Mouse (Mus musculus) heart, adult 18-20 months (tissue): ENCODE results near the gene Psen2. TPM values are rescaled to one million over a fixed set of nuclear protein-coding genes. Genes with fewer than 3 reads are reported as not detected.

Source experiments
- DNase-seq, 2 experiments: peaks; one replicate each; pipeline ENCODE4 v3.0.0; 2021 to 2022; ENCODE audit warnings: mixed read lengths in 1 of 2
- total RNA-seq, 2 experiments: library from RNA; stranded (reverse); gene quantifications; 2 replicates each; pipeline ENCODE4 v1.2.3; 2021

The Psen2 gene
- total RNA-seq, 2 experiments from 2014 or later: 12.1 to 16.3 TPM

DNA sequence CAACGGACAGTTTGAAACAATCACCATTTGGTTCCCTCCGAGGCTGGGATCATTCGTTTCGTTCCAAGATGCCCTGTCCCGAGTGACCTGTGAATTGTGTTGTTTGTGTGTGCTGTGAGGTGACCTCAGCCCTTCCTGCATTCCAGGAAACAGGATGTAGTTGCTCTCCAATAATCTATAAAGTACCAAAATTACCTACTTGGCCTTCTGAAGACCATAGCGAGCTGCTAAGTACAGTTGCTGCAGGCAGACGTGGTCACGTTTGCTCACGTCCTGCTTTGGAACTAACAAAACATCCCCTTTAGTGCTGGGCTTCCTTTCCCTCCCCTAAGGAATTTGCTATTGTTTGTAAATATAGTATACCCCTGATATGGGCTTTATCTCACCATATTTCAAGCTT is 14.3 kb upstream of the Psen2 start:
- DNase-seq: peak; percentile 44 to 79

DNA sequence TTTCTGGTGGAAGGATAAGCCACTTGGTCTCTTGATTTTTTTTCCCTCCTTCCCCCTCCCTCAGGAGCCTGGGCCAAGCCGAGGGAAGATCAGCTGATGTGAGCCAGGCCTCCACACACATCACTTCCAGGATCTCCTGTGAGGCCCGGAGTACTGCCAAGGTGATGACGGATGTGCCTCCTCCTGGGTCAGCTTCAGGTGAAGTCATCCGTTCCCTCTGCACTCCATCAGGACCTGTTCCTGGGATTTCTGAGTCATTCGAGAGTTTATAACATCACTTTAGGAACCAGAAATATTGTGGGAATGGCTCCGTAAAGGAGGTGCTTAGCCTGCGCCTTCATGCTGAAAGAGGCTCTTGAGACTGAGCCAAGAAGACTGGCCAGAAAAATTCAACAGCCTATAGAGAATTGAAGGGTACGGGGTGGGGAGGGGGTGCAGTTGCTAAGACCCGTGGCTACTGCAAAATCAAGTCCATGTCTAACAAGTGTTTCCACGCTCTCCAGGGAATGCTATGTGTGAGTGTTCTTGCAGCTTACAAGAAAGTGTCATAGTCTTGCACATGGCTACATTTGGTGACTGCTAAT is 11.6 kb upstream of the Psen2 start:
- DNase-seq: peak in 1 of 2 experiments; percentile 61

DNA sequence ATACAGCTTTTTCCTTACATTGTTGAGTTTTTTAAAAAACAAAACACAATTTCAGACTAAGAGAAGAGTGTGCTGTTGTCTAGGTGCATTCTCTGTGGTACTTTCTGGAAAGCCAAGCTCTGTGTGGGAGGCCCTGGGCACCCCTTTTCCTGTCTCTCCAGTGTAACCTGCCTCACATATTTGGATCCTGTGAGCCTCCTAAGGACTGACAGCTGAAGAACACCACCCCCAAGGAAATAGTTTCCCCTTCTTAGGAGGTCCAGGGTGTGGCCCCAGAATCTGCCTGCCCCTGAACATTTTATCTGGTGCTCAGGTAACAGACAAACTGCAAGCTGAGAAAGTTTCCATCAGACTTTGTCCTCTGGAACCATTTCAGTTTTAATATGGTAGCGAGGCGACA is 5.8 kb upstream of the Psen2 start:
- no peak for DNase-seq

DNA sequence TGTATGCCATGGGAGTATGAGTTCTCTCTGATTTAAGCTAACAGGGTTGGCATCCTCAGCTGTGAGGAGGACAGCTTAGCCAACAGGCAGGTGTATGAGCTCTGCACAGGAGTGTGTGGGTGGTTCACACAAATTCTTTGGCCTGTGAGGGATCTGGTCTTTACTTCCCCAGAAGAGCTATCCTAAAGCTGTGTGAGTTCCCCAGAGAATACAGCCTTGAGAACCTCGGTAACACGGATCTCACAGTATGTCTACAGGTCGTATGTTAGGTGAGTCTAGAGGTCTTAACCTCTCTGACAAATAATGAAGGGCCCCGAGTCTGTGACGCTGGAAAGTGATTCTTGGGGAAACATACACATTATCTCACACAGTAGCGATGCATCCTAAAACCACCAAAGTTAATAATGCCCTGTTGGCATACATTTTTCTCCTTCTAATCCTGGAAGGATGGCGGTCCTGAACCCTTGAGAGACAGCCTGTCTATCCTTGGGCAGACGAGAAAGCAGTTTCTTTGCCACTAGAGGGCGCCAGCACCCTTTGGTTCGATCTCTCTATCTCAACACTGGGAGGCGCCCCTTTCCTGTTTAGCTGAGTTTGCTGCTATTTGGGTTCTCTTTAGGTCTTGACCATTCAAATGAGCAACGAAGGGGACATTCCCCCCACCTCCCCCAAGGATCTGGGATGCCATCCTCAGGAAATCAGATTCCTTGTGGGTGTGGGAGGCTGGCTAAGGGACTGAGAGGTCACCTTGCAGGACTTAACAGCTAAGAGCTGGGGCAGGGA is 5.2 kb upstream of the Psen2 start:
- peak; percentile 90 to 96 for DNase-seq

DNA sequence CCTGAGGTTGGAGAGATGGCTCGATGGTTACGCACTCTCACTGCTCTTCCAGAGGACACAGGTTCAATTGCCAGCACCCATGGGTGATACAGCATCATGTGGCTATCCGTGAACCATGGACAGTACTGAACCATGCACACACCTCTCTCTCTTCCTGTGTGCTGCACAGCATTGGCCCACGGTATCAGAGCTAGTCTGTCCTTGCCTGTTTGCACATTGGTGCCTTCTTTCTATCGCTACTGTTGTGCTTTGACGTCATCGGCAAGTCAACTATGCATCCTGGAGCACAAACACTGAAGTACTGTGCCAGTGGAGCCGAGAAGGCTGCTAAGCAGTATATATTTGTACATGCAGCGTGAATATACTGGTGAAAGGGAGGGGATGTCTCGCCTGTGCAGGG is 3.9 kb upstream of the Psen2 start:
- DNase-seq: no peak

DNA sequence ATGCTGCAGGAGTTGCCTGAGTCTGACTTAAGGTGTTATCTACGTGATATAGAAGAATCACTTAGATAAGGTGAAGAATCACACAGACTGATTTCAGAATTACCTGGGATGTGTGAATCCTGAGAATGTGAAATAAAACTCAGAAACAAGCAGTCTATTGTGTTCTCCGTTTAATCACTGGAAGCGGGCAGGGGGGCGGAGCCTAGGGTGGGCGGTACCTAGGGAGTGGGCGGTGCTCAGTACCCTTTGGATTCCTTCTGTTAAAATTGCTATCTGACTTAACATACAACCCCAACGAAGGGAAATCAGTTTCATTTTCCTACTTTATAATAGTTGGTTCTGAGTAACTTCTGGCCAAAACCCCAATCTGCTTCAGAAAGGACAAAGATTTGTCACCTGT is 2.2 kb upstream of the Psen2 start:
- peak; percentile 38 to 71 for DNase-seq

DNA sequence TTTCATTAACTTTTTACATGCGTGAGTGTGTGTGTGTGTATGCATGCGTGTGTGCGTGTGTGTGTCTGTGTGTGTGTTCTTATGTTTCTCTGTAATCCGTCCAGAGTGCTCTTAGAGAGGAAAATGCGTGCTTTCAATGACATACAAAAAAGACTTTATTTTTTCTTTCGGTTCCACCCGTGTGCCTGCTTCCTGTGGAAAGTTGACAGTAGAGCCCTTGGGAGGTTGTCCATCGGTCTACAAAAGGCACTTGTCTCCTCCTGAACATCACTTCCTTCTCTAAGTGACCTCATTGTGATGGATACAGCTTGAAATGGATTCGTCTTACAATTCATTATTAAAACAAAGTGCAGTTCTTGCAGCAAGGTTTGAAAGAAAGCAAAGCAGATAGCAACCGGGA is 1.6 kb upstream of the Psen2 start:
- no peak for DNase-seq

DNA sequence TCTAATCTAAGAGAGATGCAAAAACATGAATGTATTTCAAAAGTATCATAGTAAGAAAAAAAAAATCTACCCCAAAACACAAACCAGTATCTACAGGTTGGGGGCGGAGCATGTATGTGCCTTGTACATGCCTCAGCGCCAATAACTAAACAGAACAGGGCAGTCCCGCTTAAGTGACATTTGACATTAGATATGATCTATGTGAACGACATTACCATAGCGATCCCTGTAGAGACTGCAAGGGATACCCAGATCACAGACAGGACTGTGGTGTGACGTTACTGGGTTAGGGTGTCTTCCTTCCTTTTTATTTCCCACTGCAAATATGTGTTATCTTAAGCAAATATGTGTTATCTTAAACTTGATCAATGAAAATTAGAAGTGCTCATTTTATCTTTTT is 1.2 kb upstream of the Psen2 start:
- no peak for DNase-seq

DNA sequence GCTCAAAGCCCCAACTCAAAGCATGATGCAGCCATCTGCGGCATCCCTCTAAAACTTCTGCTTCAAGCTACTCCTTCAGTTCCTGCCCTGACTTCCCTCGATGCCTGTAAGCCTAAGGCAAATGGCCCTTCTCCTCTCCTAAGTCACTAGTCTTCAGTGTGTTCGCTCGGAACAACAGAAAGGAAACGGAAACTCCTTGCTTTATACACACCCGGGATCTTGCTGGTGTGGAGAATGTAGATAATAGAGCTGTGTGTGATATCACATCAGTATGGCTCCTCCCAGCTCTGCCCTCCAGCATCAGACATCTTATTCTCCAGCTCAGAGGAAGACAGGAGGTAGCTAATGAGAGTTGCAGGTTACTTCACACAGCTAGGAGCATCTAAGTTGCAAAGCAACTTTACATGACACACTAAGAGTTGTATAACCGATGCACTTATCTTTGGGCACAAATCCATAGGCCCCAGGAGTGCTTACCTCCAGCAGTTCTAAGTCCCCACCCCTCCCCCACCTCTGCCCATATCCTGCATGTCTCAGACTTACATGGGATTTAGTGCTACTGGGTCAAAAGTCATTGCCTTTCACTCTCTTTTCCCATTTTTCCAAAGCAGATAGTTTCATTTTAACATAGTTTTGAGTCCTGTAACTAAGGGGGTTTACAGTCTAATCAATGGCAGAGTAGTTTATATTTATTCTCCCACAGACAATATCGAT is 1.2 kb downstream of the Psen2 start:
- DNase-seq: no peak

DNA sequence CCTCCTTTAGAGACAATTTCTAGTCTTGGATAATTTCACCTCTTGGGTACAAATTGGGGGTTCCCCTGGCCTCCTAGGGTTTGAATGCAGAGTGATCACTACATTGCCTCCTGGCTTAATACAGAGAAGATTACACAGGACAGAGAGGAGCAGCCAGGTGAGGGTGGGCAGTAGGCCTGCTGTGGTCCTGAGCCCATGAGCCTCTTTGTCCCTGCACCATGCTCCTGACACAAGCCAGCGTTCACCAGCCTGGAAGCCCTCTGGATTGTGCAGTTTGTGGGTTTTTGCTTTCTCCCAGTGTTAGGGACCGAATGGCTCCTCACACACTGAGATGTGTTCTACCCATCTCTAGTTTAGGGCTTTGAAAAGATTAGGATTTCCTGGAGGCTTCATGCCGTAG is 1.8 kb downstream of the Psen2 start:
- DNase-seq: no peak

DNA sequence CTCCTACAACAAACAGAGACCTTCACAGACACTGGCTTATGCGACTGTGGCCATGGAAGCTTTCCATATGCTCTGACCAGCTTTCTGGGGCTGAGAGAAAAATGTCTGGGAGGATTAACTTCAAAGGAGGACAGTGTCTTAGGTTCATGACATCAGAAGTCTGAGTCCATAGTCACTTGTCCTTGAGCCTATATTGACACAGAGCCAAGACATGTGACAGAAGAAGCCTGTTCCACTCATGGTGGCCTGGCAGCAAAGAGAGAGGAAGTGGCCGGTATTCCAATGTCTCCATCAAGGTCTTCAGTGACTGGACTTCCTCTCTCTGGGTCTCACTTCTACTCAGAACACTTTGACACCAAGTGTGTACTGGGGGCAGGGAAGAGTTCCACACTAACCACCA is 2.4 kb downstream of the Psen2 start:
- peak in 1 of 2 experiments; percentile 37 for DNase-seq

DNA sequence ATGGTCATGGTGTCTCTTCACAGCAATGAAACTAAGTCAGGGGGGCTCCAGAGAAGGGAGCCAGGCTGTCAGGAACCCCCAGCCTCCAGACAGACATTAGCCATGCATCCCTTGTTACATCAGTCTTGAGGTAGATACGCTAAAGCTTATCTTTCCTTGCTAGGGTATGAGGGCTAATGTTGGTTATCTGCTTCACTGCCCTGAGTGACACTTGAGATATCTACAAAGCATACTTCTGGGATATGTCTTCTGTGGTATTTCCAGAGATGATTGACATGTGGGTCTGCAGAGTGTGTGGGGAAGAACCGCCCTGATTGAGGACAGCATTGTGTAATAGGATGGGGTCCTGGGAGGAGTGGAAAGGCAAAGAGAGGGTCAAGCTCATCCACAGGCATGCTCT is 3.5 kb downstream of the Psen2 start:
- no peak for DNase-seq

DNA sequence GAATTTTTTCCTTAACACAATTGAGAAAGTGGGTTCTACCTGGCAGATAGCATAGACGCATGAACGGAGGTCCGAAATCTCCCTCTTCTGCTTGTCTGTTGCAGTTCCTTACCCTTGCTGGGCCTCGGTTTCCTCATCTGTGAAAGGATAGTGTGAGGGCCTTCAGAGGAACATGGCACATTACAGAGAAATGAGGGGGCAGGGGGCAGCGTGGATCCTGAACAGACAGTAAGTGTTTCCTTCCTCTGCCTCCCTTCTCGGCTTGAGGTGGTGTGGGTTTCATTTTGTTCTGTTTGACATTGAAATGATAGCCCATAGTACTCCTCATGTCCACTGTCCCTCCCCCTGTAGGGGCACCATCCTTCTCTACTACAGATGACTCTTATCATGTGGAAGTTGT is 5.8 kb downstream of the Psen2 start:
- DNase-seq: no peak

DNA sequence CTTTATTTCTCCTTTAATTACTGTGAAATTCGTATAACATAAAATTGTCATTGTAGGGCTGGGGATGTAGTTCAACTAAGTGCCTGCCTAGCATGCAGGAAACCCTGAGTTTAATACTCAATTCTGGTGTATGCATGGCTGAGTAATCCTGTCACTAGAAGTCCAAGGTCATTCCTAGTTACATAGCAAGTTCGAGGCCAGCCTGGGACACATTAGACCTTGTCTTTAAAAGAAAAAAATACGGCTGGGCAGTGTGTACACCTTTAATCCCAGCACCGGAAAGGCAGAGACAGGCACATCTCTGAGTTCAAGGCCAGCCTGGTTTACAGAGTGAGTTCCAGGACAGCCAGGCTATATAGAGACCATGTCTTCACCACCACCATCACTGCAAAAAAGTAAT is 6.4 kb downstream of the Psen2 start:
- no peak for DNase-seq

DNA sequence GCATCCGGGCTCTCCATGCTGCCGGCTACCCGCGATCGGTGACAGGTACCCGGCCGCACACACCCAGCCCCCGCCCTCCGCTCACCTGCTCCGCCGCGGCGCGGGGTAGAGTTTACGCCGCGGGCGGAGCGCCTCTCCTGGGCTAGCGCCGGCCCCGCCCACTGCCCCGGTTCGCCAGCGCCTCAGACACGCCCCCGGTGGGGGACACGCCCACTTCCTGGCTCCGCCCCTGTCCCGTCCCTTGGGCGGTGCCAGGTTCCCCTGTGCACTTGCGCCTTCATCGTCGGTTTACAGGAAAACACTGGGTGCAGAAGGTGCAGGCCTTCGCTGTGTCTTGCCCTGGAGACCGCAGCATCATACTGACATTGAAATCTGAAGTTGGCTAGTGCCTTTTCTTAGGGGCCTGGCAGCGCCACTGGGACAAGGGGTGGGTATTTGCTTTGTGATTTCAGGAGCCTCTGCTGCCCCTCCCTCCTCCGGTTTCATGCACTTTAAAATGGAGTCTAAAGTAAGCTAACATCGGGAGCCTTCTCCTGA is 7.0 kb downstream of the Psen2 start:
- peak; percentile 97 to 98 for DNase-seq

DNA sequence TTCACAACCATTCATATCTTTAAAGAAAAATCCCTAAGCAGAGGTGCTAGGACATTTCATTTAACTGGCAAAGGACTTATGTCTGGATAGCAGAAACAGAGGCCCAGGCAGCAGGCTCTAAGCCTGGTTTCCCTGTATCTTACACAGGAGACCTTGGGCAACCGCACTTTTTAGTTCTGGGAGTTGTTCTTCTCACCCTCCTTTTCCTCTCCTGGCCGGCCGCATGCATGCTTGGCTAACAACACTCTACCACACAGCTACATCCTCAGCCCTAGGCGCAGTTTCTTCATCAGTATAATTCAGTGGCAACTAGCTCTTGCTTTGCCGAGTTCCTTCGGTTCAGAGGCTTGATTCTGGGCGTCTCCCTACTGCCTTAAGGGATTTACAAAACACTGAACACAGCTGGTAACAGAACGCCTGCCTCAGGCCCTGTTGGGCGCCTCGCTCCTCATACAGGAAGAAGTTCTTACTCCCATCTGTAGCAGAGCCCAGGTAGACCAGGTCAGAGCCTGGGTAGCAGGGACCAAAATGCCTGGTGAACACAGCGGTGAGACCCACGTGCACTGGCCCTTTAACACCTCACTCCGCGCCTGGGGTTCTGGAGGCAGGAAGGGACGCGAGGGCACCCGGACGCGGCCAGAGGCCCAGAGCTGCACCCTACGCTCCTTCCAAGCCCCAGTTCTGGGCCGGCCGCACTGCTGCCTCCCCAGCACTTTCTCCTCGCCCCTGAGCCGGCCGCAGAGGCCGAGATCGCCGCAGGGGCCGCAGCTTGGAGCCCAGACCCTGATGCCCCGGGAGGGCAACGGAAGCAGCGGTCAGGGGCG is 7.7 kb downstream of the Psen2 start:
- peak; percentile 42 to 74 for DNase-seq

DNA sequence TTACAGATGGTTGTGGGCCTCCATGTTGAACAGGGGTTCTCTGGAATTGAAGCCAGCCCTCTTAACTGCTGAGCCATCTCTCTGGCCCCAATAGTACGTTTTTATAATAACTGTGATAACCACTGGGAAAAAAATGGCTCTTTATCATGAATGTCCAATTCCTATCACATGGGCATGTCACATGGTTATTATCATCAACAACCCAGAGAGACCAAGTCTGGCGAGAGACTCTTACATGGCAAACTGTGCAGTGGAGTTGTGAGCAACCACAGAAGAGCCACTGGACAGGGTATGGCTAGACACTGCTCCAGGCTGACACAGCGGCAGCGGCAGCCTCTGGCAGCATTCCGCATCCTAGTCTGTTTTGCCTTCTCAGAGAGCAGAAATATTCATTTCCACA is 8.9 kb downstream of the Psen2 start:
- no peak for DNase-seq

DNA sequence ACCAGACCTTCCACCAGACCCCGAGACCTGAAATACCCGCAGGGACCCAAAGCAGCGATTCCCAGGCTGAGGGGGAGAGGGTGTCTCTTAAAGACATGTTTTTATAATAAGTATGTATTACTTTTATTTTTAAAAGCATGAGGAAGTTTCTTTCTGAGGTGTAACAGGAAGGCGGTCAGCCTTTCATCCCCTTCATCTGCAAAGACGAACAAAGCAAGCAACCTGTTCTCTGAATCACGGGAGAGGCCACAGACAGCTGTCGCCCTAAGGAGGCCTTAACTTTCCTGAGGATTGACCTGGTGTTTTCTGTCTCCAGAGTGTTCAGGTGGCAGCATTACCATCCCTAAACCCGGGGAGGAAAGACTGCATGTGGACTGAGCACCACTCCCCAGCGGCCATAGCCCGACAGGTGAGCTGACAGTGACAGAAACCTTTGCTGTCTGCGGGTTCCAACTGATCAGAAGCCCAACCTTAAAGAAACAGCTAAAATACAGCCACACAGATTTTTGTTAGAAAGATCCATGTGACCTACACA is 10.5 kb downstream of the Psen2 start:
- no peak for DNase-seq

DNA sequence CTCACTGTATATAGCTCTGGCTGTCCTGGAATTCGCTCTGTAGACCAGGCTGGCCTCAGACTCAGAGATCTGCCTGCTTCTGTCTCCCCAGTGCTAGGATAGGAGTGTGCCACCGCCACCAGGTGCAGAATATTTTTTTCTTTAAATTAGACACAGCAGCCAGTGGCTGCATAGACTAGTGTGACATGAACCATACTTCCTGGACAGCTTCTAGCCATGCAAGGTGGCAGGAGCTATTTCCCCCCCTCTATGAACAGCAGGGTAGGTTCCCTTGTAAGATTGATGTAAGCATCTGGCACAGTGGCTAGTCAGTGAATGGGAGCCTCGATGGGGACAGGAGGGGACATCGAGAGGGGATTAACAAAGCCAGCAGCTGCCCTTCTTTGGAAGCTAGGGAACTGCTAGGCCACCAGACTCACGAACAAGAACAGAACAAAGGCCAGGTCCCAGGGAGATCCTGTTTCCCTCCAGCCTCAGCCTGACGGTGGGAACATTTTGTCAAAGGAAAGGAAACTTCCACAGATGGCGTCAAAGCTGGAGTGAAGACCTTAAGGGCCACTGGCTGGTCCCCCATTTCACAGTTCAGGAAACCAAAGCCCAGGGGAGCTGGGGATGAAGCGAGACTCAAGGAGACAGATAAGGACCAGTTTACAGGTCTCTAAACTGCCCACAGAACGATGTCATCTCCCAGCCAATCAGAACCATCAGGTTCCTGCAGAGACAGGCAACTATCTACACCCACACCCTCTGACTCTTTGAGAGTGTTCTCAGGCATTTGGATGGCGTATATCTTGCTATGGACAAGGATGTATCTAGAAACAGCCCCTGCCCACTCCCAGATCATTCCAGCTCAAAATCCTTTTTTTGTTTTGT is 11.8 kb downstream of the Psen2 start:
- DNase-seq: no peak

DNA sequence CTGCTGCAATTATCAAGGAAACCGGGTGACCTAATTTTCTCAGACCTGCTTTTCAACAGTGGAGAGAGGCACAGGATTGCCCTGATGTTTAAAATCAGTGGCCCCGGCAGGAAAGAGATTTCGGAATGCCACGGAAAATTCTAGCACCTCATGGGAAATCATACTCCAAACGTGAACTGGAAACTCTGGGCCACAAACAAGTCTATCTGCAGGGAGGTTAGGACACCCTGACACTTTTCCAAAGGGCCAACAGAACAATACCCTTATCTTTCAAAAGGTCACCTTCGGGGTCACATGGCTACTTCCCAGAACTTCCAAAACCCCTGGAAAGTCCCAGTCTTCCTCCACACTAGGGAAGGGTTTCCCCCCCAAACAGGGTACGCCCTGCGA is 12.8 kb downstream of the Psen2 start:
- DNase-seq: peak; percentile 58 to 67
